ENCODE assay signal across 26 mouse cellular contexts in the genomic region with DNA sequence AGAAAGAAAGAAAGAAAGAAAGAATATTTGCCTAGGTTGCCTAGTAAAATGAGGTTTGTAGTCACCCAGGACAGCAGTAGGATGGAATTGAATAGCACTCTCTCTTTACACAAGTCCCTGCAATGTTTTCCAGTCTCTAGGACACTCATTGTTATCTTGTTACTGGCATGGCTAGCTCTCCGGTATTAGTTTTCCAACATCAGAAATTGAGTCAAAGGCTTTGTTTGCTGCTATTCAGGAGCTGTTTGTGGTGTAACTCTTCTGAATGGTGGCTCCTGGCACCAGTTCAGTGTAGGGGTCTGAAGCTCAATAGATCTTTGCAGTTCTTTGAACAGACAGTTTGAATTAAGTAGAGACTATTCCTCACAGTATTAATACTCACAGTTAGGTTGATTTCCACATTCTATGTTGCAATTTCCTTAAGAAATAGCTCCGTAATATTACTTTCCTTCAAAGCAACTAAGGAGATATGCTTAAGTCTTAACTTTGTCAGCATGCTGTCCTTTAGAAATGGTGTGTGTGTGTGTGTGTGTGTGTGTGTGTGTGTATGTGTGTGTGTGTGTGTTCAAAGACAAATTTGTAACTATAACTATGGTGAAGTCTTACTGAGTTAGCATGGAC.
DNase-seq lines count a peak whose midpoint lies in the region; ATAC-seq lines count a peak whose summit lies in the region.
"Had no signal": no experiment of that assay in that cellular context is flagged by ENCODE, and none has a peak within 500 bp of the region (broad histone marks: within the 10 kb centered on the region; RNA-seq: fewer than 3 reads in every experiment).

No protein-coding gene starts in this region.

- no peak overlapping the region for H3K4me2 ChIP-seq in hindbrain, embryonic 14.5 days (replicated peaks)
- no peak overlapping the region for H3K4me2 ChIP-seq in hindbrain, embryonic 12.5 days (replicated peaks)
- no peak overlapping the region for H3K4me2 ChIP-seq in midbrain, embryonic 16.5 days (ENCODE audit: low read length)
- H3K4me2 ChIP-seq: heart, embryonic 15.5 days; limb, embryonic 12.5 days; liver, embryonic 15.5 days; lung, embryonic 14.5 days; midbrain, embryonic 12.5 days; neural tube, embryonic 12.5 days had no signal

- DNase-seq in hindbrain, embryonic 14.5 days (ENCODE audit: low spot score): no peak
- DNase-seq in midbrain, embryonic 10.5 days (ENCODE audit: low spot score): no peak
- no peak for DNase-seq in gastrocnemius, postnatal 14 days
- DNase-seq in heart, adult 18-20 months: no peak
- DNase-seq: adrenal gland, postnatal 10 days; cerebellum, adult 11-12 months; cerebellum, adult 9-11 months; kidney, adult 9 months; kidney, postnatal 10 days; lung, embryonic 14.5 days; lung, postnatal 14 days had no signal

- no peaks in the 10 kb centered on the region for H3K4me1 ChIP-seq in hindbrain, embryonic 14.5 days (replicated peaks; ENCODE audit: control insufficient read depth, insufficient read depth, low read length)
- H3K4me1 ChIP-seq in hindbrain, embryonic 12.5 days: no peaks in the 10 kb centered on the region
- no peaks in the 10 kb centered on the region for H3K4me1 ChIP-seq in midbrain, embryonic 16.5 days (ENCODE audit: control insufficient read depth, insufficient read depth, low read length)
- H3K4me1 ChIP-seq in midbrain, embryonic 10.5 days: peaks cover 24% of the 10 kb centered on the region
- H3K4me1 ChIP-seq: heart, embryonic 10.5 days; heart, embryonic 15.5 days; limb, embryonic 12.5 days; liver, embryonic 15.5 days; midbrain, embryonic 12.5 days; neural tube, embryonic 12.5 days had no signal

- no peak overlapping the region for H3K4me3 ChIP-seq in hindbrain, embryonic 14.5 days (replicated peaks; ENCODE audit: low read length)
- no peak overlapping the region for H3K4me3 ChIP-seq in hindbrain, embryonic 12.5 days
- no peak overlapping the region for H3K4me3 ChIP-seq in midbrain, embryonic 16.5 days (ENCODE audit: low read depth, low read length)
- no peak overlapping the region for H3K4me3 ChIP-seq in midbrain, embryonic 10.5 days
- H3K4me3 ChIP-seq: erythroblast, embryonic 14.5 days; heart, embryonic 10.5 days; heart, embryonic 15.5 days; left cerebral cortex, adult 2 months; limb, embryonic 12.5 days; liver, embryonic 15.5 days; midbrain, embryonic 12.5 days; myocyte; neural tube, embryonic 12.5 days had no signal

- intact Hi-C loops in gastrocnemius, postnatal 14 days (cut with DNase I; ENCODE audit: low total_unique reads): no loop called here

- no peaks in the 10 kb centered on the region for H3K36me3 ChIP-seq in hindbrain, embryonic 14.5 days (replicated peaks; ENCODE audit: control insufficient read depth, insufficient read depth)
- H3K36me3 ChIP-seq in hindbrain, embryonic 12.5 days: no peaks in the 10 kb centered on the region
- no peaks in the 10 kb centered on the region for H3K36me3 ChIP-seq in midbrain, embryonic 16.5 days (ENCODE audit: control insufficient read depth, insufficient read depth, low read length)
- no peaks in the 10 kb centered on the region for H3K36me3 ChIP-seq in midbrain, embryonic 10.5 days
- H3K36me3 ChIP-seq: heart, embryonic 10.5 days; heart, embryonic 15.5 days; limb, embryonic 12.5 days; liver, embryonic 15.5 days; midbrain, embryonic 12.5 days; neural tube, embryonic 12.5 days had no signal

- H3K27ac ChIP-seq in hindbrain, embryonic 14.5 days: no peak overlapping the region
- no peak overlapping the region for H3K27ac ChIP-seq in hindbrain, embryonic 12.5 days
- H3K27ac ChIP-seq in midbrain, embryonic 16.5 days (ENCODE audit: low read length): no peak overlapping the region
- H3K27ac ChIP-seq in midbrain, embryonic 10.5 days (replicated peaks): no peak overlapping the region
- H3K27ac ChIP-seq: heart, embryonic 10.5 days; heart, embryonic 15.5 days; left cerebral cortex, adult 2 months; limb, embryonic 12.5 days; liver, embryonic 15.5 days; midbrain, embryonic 12.5 days; neural tube, embryonic 12.5 days had no signal

- 51% methylated on average over 2 of the region's 2 CpGs for WGBS in hindbrain, embryonic 14.5 days
- 52% methylated on average over 2 of the region's 2 CpGs for WGBS in hindbrain, embryonic 12.5 days
- 47% methylated on average over 2 of the region's 2 CpGs for WGBS in midbrain, embryonic 16.5 days
- WGBS in midbrain, embryonic 10.5 days: 59% methylated on average over 2 of the region's 2 CpGs

- H3K27me3 ChIP-seq in hindbrain, embryonic 14.5 days (ENCODE audit: control insufficient read depth, insufficient read depth, low read length): no peaks in the 10 kb centered on the region
- H3K27me3 ChIP-seq in hindbrain, embryonic 12.5 days: no peaks in the 10 kb centered on the region
- no peaks in the 10 kb centered on the region for H3K27me3 ChIP-seq in midbrain, embryonic 16.5 days (ENCODE audit: control insufficient read depth, insufficient read depth, low read depth, low read length)
- H3K27me3 ChIP-seq in midbrain, embryonic 10.5 days (ENCODE audit: low read depth, poor library complexity, severe bottlenecking): no peaks in the 10 kb centered on the region
- H3K27me3 ChIP-seq: CH12.LX; heart, embryonic 15.5 days; limb, embryonic 12.5 days; liver, embryonic 15.5 days; midbrain, embryonic 12.5 days; neural tube, embryonic 12.5 days had no signal

- no peaks in the 10 kb centered on the region for H3K9me3 ChIP-seq in hindbrain, embryonic 14.5 days (ENCODE audit: control insufficient read depth, low read length)
- no peaks in the 10 kb centered on the region for H3K9me3 ChIP-seq in hindbrain, embryonic 12.5 days (replicated peaks)
- no peaks in the 10 kb centered on the region for H3K9me3 ChIP-seq in midbrain, embryonic 16.5 days (replicated peaks; ENCODE audit: control insufficient read depth, low read length, poor library complexity, severe bottlenecking)
- no peaks in the 10 kb centered on the region for H3K9me3 ChIP-seq in midbrain, embryonic 10.5 days (replicated peaks)
- H3K9me3 ChIP-seq: heart, embryonic 10.5 days; heart, embryonic 15.5 days; limb, embryonic 12.5 days; liver, embryonic 15.5 days; midbrain, embryonic 12.5 days; neural tube, embryonic 12.5 days had no signal

- peak; percentile 78; the same call in 1 of the 2 replicates for ATAC-seq in hindbrain, embryonic 14.5 days (ENCODE audit: low FRiP score)
- ATAC-seq in hindbrain, embryonic 12.5 days (ENCODE audit: low FRiP score): no peak
- ATAC-seq in midbrain, embryonic 16.5 days: peak; percentile 77
- ATAC-seq in common myeloid progenitor, adult 5-6 weeks (replicated peaks; ENCODE audit: low read depth, poor library complexity, severe bottlenecking): peak; percentile 42; the same call in 1 of the 2 replicates
- peak; percentile 66 for ATAC-seq in megakaryocyte progenitor cell, adult 5-6 weeks (replicated peaks; ENCODE audit: poor library complexity)
- ATAC-seq: intestine, postnatal 0 days had no signal

- H3K9ac ChIP-seq in hindbrain, embryonic 14.5 days: no peak overlapping the region
- no peak overlapping the region for H3K9ac ChIP-seq in hindbrain, embryonic 12.5 days
- no peak overlapping the region for H3K9ac ChIP-seq in midbrain, embryonic 16.5 days (ENCODE audit: low read depth, low read length)
- H3K9ac ChIP-seq: heart, embryonic 15.5 days; limb, embryonic 12.5 days; liver, embryonic 15.5 days; lung, embryonic 14.5 days; midbrain, embryonic 12.5 days; neural tube, embryonic 12.5 days had no signal
